Mouse (Mus musculus) liver, postnatal 0 days (tissue): Measurements from ENCODE around the gene Ptpa. TPM values are rescaled to one million over a fixed set of nuclear protein-coding genes. Genes with fewer than 3 reads are reported as not detected.
A peak's percentile ranks its signal among the peaks of the same experiment; 100 is the strongest.

Experiments
- ATAC-seq: fragments of 200-750 bp; cut with Nextera tagmentation; 2 replicates; pipeline ENCODE4 v1.8.0; 2017; ENCODE audit warnings: mild to moderate bottlenecking, moderate library complexity
- DNase-seq: peaks from one replicate; pipeline ENCODE4 v3.0.0-alpha.2; 2016
- H3K27ac ChIP-seq: fragments of 300-500 bp; sonication (generic); 2 replicates; pipeline ENCODE4 v1.5.1; 2014; ENCODE audit warnings: antibody characterized with exemption, moderate library complexity, mild to moderate bottlenecking, low read depth
- H3K27me3 ChIP-seq: fragments of 300-500 bp; sonication (generic); 2 replicates; pipeline ENCODE4 v1.6.1; 2014; ENCODE audit warnings: low read length, control low read depth, mixed read lengths; ENCODE audit not compliant: insufficient read depth
- H3K36me3 ChIP-seq: fragments of 300-500 bp; sonication (generic); replicated peaks from 2 replicates; pipeline ENCODE4 v1.6.1; 2014; ENCODE audit warnings: mild to moderate bottlenecking, control low read depth, low read length, moderate library complexity, mixed read lengths; ENCODE audit not compliant: insufficient read depth
- H3K4me1 ChIP-seq: fragments of 300-500 bp; sonication (generic); 2 replicates; pipeline ENCODE4 v1.6.1; 2014; ENCODE audit warnings: antibody characterized with exemption, mild to moderate bottlenecking, control low read depth; ENCODE audit not compliant: insufficient read depth
- H3K4me2 ChIP-seq: fragments of 300-500 bp; sonication (generic); 2 replicates; pipeline ENCODE4 v1.6.1; 2014; ENCODE audit warnings: low read depth, mild to moderate bottlenecking, low read length, moderate library complexity, mixed read lengths
- H3K4me3 ChIP-seq: fragments of 300-500 bp; sonication (generic); 2 replicates; pipeline ENCODE4 v1.5.1; 2014; ENCODE audit warnings: low read depth, low read length
- H3K9ac ChIP-seq: fragments of 300-500 bp; sonication (generic); replicated peaks from 2 replicates; pipeline ENCODE4 v1.6.1; 2014; ENCODE audit warnings: mild to moderate bottlenecking, moderate library complexity
- H3K9me3 ChIP-seq: fragments of 300-500 bp; sonication (generic); 2 replicates; pipeline ENCODE4 v1.6.1; 2016; ENCODE audit warnings: mild to moderate bottlenecking, control low read depth, low read length, mixed read lengths
- CTCF ChIP-seq: sonication (generic); IDR thresholded peaks from 2 replicates; pipeline ENCODE4 v1.5.1; 2016; ENCODE audit warnings: antibody characterized with exemption, low read depth
- EP300 ChIP-seq: IDR thresholded peaks from 2 replicates; pipeline ENCODE4 v1.6.1; 2016; ENCODE audit warnings: antibody characterized with exemption, low read depth, mild to moderate bottlenecking
- WGBS: fragments of 180-500 bp; shearing (Covaris S2); extraction: QIAGEN DNeasy Blood & Tissue Kit; methylation state at CpG from one replicate; pipeline ENCODE4 v1.1.7; 2014; ENCODE audit not compliant: insufficient replicate concordance; 5-methylcytosine and 5-hydroxymethylcytosine counted together
- polyA plus RNA-seq: library from polyadenylated mRNA; unstranded; fragments of >200 nt; fragmentation: Nextera tagmentation; extraction: Ambion mirVana; gene quantifications from 2 replicates; pipeline ENCODE4 v1.2.1, GENCODE M21; 2015

Ptpa gene
- polyA plus RNA-seq, 1 experiment from 2014 or later = 76.8 TPM

- H3K27me3 ChIP-seq = no peaks in the 10 kb centered on the region
- peak overlapping the region; percentile 88 for H3K4me2 ChIP-seq
- TF ChIP-seq CTCF (no peak), EP300 (no peak)
- no peak for ATAC-seq
- H3K4me3 ChIP-seq = peak overlapping the region; percentile 98
- WGBS = 52% methylated on average over 10 of the region's 10 CpGs
- H3K27ac ChIP-seq = peak overlapping the region; percentile 98
- no peak for DNase-seq
- peaks cover 38% of the 10 kb centered on the region for H3K4me1 ChIP-seq
- no peaks in the 10 kb centered on the region for H3K9me3 ChIP-seq
- H3K9ac ChIP-seq = peak overlapping the region; percentile 62
- peaks cover 3% of the 10 kb centered on the region; the same call in 1 of the 2 replicates for H3K36me3 ChIP-seq
These were observed 3.3 kb downstream of the Ptpa start for GRCm38 (mm10) chr2:30419112-30419511.

GRCm38 (mm10) chr2:30421432-30421831, 5.6 kb downstream of the Ptpa start:
- 81% methylated on average over 4 of the region's 4 CpGs for WGBS
- no peak for ATAC-seq
- DNase-seq = no peak
- TF ChIP-seq EP300 (no peak), CTCF (no peak)
- Histone ChIP-seq H3K4me1 (peaks cover 31% of the 10 kb centered on the region), H3K4me2 (no peak overlapping the region), H3K36me3 (peaks cover 10% of the 10 kb centered on the region), H3K27ac (no peak overlapping the region), H3K27me3 (no peaks in the 10 kb centered on the region), H3K9ac (0 out of 2 replicates have a peak overlapping the region, but pooled peaks have one; percentile 22), H3K4me3 (no peak overlapping the region), H3K9me3 (no peaks in the 10 kb centered on the region)

DNA sequence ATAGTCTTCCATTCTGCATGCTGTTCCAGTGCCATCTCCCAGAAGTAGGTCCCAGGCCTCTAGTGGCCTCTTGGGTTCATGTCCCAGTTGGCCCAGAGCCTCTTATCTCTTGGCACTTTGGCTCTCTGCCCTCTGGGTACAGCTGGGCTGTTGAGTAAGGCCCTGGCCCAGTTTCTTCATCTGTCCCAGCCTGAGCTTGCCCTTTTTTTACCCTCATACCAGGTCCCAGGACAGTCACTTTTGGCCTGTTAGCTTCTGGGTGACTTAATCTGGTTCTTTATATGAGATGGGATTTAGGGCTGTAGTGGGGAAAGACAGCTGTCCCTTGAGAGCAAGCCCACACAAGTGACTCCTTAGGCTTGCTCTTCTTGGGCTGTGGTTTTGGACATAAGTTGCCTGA, 13.3 kb downstream of the Ptpa start:
- H3K27me3 ChIP-seq = no peaks in the 10 kb centered on the region
- H3K27ac ChIP-seq = 0 out of 2 replicates have a peak overlapping the region, but pooled peaks have one; percentile 13
- H3K9me3 ChIP-seq = no peaks in the 10 kb centered on the region
- no peak overlapping the region for H3K9ac ChIP-seq
- H3K4me1 ChIP-seq = peaks cover 4% of the 10 kb centered on the region; the same call in 1 of the 2 replicates
- no peak overlapping the region for H3K4me3 ChIP-seq
- ATAC-seq (peak; percentile 94), DNase-seq (peak; percentile 73)
- no peak for TF ChIP-seq CTCF
- peak; percentile 56; the same call in 1 of the 2 replicates for TF ChIP-seq EP300
- peaks cover 84% of the 10 kb centered on the region for H3K36me3 ChIP-seq
- no peak overlapping the region for H3K4me2 ChIP-seq

DNA sequence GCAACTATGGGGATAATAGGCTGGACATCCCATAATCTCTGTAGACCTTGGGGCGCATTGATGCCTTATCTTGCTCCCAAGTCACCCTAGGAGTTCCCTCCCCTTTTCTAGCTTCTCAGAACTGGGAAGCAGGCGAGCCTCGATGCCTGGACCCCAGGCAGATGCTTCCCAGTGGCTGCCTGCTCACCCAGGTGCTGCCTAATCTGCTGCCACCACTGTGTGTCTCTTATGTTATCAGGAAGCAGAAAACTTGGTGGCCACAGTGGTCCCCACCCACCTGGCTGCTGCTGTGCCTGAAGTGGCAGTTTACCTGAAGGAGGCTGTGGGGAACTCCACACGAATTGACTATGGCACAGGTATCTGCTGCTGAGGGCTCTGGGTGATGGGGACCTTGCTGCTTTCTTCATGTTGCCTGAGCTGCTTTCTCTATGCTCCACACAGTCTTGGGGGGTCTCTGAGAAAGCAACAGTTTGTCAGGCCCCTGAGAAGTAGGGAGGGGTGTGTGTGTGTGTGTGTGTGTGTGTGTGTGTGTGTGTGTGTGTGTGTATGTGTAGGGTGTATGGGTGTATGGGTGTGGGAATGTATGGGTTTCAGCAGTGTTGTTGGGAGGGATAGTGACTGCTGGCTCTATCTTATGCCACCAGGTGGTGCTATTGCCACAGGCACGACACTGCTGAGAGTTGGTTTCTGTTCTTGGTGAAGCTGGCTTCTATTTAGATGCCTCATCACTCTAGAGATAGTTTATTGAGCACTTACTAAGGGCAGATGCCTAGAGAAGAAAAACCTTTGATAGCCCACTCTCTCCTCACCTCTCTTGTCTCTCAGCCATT, 19.7 kb downstream of the Ptpa start:
- no peak overlapping the region for H3K9ac ChIP-seq

DNA sequence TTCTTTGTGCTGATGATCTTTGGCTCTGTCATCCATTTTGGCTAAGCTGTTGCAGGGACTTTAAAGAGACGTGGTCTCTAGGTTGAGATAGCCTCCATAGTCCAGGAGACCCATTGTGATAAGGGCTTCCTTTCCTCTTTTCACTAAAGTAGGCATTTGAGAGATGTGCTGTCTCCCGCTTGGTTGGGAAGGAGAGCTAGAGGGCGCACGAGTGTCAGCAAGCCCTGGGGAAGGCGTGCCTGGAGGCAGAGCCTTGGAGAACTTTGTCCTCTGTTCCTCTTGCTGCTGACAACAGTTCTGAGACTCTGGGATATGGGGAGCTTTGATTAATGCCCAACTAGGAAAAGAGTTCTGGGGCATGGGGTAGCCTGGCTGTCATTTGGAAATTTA, 20.3 kb downstream of the Ptpa start:
- TF ChIP-seq CTCF = no peak
- TF ChIP-seq EP300 = no peak
- ATAC-seq (no peak; the same call in 1 of the 2 replicates), DNase-seq (no peak)
- no peak overlapping the region for H3K27ac ChIP-seq
- no peaks in the 10 kb centered on the region for H3K27me3 ChIP-seq
- H3K9ac ChIP-seq = no peak overlapping the region
- H3K9me3 ChIP-seq = no peaks in the 10 kb centered on the region
- H3K4me1 ChIP-seq = peaks cover 7% of the 10 kb centered on the region
- H3K4me3 ChIP-seq = no peak overlapping the region
- peaks cover 77% of the 10 kb centered on the region for H3K36me3 ChIP-seq
- no peak overlapping the region for H3K4me2 ChIP-seq
- 76% methylated on average over 5 of the region's 5 CpGs for WGBS

More for the DNA sequence above, 19.7 kb downstream of the Ptpa start:
- peak; percentile 96 for TF ChIP-seq CTCF
- TF ChIP-seq EP300 = no peak
- 43% methylated on average over 5 of the region's 5 CpGs for WGBS
- Histone ChIP-seq H3K4me2 (no peak overlapping the region), H3K36me3 (peaks cover 83% of the 10 kb centered on the region), H3K4me1 (peaks cover 3% of the 10 kb centered on the region; the same call in 1 of the 2 replicates), H3K27ac (no peak overlapping the region), H3K27me3 (no peaks in the 10 kb centered on the region), H3K9me3 (no peaks in the 10 kb centered on the region), H3K4me3 (no peak overlapping the region)
- ATAC-seq = peak; percentile 78
- peak; percentile 74 for DNase-seq

GRCm38 (mm10) chr2:30436809-30437208, 21.0 kb downstream of the Ptpa start:
- no peak for TF ChIP-seq EP300
- TF ChIP-seq CTCF = no peak
- Histone ChIP-seq H3K9me3 (no peaks in the 10 kb centered on the region), H3K4me2 (no peak overlapping the region), H3K4me3 (no peak overlapping the region), H3K27ac (no peak overlapping the region), H3K9ac (no peak overlapping the region), H3K4me1 (peaks cover 14% of the 10 kb centered on the region), H3K36me3 (peaks cover 71% of the 10 kb centered on the region), H3K27me3 (no peaks in the 10 kb centered on the region)
- WGBS = 81% methylated on average over 4 of the region's 4 CpGs
- no peak for DNase-seq
- no peak for ATAC-seq
